Mouse (Mus musculus): ENCODE data around the gene Txnl4b.

The Txnl4b gene

DNA sequence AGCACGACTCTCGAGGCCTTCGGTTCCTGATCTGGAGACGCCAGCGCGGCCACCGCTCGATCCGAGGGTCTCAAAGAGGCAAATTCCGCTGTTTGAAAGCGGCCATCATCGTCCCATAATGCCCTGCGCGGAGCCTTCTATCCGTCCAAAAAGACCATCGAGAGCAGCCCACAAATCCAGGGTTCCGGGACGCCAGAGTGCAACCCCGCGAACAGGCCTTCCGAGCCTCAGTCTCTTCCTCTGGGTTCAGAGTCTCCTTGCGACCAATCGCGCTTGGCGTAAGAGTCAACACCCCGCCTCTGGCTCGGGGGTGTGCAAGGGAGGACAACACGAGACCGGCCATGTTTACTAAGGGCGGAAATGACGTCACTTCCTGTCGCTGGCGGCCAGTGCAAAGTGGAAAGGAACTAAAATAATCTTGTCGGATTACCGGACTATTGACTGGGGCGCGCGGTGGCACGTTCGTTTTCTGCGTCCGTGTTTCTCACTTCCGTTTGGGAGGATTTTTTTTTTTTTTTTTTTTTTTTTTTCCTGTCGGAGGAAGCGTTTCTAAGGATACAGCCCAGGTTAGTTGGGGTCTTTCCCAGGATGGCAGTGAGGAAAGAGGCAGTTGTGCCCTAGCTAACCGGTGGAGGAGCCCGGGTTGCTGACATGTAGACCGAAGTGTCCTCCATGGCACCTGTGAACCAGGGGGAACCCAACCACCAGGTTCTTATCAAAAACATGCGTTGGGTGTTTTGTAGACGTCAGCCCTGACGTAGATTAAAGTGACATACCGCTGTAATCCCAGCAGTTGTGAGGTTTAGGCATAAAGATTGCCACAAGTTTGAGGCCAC is at the start of gene Txnl4b, which contains the start of gene Dhx38:
TSS of gene Txnl4b (plus strand) at position 395 of the 836 bp plus-strand sequence.
TSS of gene Dhx38 (minus strand) at position 364 of the 836 bp plus-strand sequence.
- peak; percentile 95 for DNase-seq (ENCODE audit: low spot score)

DNA sequence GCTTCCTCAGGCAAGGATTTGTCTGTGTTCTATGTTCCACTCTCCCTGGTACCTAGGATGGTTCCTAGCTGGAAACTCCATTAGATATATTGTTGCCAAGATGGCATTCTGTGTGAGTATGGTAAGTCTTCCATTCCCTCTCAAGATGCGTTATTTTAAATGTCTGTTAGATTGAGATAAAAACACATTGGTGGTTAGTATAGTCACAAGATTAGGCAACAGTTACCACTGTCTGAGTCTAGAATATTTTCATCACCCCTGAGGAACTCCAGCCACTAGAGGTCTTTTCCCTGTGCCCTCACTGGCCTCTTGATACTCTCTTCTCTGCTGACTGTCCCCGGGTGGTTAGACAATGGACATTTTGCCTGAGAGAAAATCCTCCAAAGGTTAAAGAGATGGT is 41.7 kb upstream of the Txnl4b start:
- no peak for DNase-seq (ENCODE audit: low spot score)

DNA sequence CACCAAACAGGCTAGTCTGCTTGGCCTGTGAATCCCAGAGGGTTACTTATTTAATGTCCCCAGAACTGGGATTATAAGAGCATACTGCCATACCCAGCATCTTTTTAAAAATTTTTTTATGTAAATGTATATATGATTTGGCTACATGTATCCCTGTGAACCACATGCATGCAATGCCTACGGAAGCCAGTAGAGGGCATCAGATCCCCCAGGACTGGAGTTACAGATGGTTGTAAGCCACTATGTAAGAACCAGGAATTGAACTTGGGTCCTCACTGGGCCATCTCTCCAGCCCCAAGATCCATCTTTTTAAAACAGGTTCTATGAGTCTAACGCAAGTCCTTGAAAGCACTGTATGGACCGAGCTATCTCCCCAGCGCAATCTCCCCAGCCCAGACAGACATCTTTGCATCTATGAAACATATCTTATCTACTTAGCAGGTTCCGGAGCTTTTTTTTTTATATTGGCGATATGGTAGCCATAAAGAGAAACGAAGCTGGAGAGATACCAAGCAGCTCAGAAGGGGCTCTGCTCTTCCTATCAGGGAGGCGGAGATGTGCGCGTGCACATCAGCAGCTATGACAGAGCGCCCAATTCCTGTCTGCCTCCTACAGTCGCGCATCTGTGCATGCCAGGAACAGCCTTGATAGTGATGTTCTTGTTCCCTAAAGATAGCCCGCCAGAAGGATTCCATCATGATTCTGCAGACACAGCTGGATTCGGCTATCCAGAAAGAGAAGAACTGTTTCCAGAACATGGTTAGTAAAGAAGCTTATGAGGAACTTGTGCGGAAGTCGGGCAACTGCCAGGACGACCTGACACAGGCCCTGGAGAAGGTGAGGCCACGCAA is 30.3 kb upstream of the Txnl4b start:
- DNase-seq (ENCODE audit: low spot score), result peak; percentile 35

DNA sequence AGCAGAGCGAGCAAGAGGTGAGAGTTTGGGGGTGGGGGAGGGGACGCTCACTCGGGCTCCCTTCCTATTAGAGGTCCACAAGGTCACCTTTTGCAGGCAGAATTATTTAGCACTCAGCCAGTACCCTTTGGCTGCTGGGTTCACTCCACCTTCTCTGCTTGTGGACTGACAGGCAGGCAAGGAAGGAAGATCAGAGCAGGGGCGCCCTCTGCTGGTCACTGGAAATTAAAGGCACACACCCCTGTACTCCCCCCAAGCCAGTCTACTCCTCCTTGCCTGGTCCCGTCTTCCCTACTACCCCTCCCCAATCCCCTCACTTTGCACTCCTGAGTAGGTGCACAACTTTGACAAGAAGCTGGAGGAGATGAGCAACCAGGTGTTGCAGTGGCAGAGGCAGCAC is 29.0 kb upstream of the Txnl4b start:
- peak; percentile 77 for DNase-seq (ENCODE audit: low spot score)

DNA sequence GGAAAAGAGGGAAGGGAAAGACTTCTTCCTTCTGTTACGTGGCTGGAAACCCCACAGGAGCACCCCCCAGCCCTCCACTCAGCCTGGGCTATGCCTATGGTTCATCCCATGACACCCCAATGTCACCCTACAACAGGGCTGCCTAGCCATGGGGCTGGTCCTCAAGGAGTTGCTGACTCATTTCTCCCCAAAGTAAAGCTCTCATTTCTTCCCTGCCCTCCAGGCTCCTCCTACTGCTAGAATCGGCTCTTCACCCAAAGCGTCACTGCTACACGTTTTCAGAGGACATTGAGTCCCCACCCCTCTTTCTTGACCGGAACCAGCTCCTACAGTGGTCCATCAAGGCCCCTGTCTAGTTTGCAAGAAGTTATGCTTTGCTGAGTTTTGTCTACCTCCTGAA is 23.5 kb upstream of the Txnl4b start:
- DNase-seq (ENCODE audit: low spot score), result no peak

DNA sequence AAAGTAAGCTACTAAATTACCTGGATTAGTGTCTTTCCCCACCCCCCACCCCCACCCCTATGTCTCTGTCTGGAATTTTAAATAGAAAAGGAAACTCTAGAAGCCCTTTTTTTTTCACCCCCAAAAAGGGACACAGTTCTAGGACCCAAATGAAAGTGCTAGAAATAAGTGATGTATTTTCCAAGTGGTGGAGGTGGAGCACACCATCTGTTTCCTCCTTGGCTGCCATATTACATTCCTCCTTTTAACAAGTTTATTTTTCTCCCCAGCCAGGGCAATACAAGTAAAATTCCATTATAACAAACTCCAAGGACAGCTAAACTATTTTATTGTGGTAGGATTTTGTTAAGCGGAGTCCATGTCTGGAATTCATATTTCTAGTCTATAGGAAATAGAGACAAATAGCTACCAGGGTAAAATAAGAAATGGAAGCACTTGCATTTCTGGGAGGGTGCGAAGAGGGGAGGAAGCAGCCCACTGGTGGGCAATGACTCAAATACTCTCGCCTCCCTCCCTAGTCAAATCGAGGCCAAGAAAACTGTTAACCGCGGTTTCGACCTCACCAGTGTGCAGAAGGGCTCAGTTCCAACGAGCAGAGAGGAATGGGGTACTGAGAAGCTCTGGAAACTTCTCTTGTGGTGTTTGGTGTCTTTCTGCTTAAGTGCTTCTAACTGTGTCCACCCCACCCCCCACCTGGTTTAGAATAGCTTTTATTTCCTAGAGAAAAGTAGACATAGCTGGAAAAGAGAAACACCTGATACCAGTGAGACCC is 22.8 kb upstream of the Txnl4b start:
- DNase-seq (ENCODE audit: low spot score), result no peak

DNA sequence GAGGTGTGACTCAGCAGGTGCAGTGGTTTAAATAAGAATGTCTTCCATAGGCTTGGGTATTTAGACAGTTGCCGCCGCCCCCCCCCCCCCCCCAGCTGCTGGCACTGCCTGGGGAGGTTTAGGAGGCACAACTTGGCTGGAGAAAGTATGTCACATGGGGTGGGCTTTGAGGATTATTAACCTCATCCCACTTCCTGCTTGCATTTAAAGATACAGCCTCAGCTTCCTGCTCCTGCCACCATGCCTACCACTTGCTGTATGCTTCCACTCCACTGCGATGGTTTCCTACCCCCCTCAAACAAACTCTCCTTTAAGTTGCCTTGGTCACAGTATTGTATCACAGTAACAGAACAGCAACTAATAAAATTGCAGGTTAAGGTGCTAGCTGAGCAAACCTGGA is 21.6 kb upstream of the Txnl4b start:
- no peak for DNase-seq (ENCODE audit: low spot score)

DNA sequence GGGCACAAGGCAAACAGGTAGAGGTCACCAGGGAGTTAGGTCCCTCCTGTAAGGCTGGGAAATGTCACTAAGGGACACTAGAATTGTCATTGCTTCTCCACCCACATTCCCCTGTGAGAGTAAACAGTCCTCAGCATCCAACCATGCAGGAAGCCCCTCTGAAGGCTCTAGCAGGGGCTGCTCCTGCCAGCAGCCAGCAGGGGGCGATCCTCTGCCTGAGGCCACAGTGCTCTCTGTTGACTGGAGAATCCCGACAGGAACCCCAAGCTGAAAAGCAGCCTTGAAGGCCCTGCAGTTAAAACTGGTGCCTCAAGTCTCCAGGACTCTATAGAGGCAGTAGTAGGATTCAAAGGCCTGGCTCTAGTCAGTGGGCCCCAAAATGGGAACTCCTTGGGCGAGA is 14.0 kb upstream of the Txnl4b start:
- no peak for DNase-seq (ENCODE audit: low spot score)

DNA sequence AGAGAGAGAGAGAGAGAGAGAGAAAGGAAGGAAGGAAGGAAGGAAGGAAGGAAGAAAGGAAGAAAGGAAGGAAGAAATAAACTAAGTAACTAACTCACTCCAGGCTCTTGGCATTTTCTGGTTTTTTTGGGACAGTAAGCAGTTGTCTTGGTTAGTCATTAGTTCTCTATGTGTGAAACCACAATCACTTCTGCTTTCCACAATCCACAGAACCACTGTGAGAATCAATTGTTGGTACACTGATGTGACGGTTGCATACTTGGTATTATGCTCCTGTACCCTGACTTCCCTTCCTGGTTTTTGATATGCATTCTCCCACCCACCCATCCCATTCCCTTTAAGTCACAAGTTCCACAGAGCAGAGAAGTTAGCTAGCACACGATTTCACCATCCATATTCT is 1.8 kb upstream of the Txnl4b start:
- no peak for DNase-seq (ENCODE audit: low spot score)

DNA sequence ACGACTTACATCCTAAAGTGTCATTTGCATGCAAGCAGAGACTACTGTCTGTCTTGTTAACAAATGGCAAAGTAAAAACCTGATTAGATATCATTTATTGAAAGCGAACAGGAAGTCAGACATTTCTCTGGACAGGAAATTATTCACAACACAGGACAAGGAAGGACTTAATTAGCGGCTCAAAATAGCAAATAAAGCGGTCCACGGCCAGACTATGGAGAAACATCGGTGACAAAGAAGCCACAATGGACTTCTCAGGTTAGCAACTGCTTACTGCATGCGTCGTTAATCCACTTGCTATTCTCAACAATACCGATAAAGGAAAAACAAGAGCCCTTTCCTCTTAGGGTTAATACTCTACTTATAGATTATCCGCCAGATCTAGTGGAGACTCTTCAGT is 926 bp upstream of the Txnl4b start:
- no peak for DNase-seq (ENCODE audit: low spot score)

DNA sequence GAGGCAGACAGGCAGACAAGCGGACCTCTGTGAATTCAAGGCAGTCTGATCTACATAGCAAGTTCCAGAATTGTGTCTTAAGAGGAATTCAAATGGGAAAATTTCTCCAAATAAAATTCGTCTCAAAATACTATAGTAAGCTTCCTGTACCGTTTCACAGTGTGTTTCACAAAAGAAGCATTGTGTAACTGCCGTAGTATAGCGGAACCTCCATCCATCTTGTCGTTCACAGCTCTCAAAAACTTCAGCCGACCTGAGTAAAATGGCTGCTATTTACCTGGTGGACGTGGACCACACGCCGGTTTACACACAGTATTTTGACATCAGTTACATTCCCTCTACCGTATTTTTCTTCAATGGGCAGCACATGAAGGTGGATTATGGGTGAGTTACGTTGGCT is 5.4 kb downstream of the Txnl4b start:
- DNase-seq (ENCODE audit: low spot score), result no peak

DNA sequence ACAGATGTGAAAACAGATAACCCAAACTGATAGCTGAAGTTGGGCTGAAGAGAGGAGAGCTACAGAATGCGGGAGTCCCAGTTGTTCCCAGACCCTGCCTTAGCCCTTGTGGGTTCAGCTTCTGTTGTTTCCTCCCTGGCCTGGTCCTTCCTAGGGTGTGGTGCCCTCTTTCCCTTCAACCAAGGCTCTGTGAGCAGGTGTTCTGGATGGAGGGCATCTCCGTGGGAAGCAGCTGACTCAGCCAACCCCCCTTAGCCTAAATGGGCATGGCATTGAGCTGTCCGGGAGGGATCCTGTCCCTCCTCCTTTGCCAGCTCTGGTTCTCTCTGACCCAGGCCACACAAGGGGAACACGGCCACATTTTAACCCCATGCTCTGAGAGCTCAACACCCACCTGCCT is 10.6 kb downstream of the Txnl4b start:
- no peak for DNase-seq (ENCODE audit: low spot score)

DNA sequence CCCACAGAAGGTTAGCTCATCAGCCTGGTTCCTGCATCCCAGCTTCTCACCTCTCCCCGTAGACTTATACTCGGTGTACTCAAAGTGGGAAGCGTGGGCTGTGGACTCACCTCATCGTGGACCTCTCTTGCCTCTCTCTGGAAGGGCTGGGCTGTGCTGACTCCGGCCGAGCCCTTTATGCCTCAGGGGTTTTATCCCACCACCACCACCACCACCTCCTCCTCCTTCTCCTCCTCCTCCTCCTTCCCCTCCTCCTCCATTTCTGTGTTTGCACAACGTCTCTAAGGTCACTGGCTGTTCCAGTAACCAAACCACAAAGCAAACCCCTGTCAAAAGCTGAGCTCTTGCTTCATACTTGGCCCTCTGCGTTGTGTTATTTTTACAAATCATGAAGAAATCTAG is 13.2 kb downstream of the Txnl4b start, which contains the start of gene Hp:
TSS of gene Hp (minus strand) at position 273 of the 402 bp plus-strand sequence.
- no peak for DNase-seq (ENCODE audit: low spot score)

DNA sequence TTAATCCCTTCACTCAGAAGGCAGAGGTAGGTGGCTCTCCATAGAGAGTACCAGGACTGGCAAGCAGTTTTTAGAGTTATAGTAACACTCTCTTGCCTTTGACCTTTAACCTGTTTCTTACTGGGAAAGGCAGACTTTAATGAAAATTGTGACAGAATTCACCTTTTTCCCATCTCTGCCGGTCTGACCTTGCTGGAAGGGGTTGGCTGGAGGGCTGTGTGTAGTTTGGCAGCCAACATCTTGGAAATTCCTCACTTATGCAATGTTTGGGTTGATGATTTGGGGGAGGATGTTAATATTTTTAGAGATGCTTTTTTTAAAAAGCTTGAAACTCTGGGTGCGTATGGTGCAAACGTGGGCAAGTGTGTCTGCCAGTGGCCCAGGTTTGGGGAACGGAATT is 18.6 kb downstream of the Txnl4b start:
- DNase-seq (ENCODE audit: low spot score), result no peak

DNA sequence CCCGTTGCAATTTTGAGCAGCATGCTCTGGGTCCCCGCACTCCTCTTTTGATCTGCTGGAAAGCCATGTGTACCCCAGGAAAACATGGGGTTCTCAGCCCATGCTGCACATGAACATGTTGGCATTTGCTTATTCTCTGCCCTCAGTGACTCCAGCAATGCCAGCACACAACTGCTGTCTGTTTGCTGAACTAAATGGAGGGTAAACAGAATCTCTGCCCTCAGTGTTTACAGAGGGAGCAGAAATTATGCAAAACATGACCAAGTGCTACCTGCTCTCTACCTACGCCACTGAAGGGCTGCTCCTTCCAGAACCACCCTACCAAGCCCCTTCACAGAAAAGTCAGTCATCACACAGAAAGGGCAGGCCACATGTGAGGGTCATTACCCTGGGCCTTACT is 19.1 kb downstream of the Txnl4b start:
- no peak for DNase-seq (ENCODE audit: low spot score)

DNA sequence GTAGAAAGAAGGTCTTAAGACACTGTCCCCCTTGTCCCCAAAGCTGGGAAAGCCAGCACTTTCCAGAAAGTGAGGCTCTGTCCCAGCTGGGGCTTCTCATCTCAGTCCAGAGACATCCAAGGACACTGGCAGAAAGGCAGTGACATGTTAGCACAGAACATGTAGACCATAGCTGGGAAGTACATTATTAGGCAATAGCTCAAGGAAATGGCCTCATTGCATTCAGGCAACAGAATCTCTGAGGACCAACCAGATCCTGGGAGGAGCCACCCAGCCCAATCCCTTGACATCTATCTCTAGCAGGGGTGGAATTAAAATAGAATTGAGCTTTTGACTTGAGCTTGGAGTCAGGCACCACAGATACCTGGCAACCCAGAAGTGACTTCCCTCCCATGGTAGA is 20.0 kb downstream of the Txnl4b start:
- DNase-seq (ENCODE audit: low spot score), result no peak

DNA sequence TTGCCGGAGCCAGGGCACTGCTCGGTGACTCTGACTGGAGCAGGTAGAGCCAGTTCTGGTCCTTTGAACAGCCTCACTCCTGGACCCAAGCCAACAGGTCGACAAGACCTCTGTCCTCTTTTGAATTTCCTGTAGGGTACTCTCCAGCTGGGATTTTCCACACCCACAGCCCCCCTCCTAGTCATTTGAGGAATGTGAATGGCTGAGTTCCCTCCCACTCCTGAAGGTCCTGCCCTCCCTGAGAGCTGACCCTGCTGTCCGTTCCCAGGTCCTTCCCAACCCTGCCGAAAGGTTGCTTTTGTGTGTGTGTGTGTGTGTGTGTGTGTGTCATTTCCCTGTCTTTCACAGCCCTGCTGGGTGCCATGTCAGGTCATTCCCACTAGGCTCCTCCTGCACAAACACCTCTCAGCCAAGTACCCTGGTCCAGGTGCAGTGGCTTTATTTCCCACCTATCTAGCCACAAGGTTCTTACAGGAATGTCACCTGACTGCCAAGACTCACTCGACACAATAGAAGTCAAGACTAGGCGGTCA is 21.3 kb downstream of the Txnl4b start:
- peak; percentile 51 for DNase-seq (ENCODE audit: low spot score)

DNA sequence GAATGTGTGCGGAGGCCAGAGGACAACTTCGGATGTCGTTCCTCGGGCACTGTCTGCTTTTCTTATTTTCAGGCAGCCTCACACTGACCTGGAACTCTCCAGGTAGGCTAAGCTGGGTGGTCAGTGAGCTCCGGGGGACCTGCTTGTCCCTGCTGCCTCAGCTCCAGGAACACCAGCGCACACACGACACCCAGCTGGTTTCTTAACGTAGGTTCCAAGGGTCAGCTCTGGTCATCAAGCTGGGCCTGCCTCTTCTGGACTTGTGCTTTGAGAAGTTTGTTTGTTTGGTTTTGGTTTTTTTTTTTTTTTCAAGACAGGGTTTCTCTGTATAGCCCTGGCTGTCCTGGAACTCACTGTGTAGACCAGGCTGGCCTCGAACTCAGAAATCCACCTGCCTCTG is 25.2 kb downstream of the Txnl4b start:
- no peak for DNase-seq (ENCODE audit: low spot score)

DNA sequence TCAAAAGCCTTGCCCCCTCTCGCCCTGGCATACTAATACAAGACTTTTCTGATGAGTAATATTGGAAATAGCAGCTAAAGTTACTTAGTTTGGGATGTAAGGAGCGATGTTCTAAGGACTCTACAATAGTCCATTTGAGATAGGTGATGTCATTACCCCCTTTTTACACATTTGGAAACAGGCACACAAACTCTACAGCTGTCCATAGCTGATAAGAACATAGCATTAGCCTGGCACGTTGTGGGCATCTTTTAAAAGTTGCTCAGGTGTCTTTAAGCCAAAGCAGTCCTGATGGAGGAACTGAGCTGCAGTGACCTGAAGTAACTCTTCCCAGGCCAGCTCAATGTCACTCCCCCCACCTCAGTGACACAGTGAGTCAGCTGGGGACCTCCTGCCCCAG is 25.7 kb downstream of the Txnl4b start:
- no peak for DNase-seq (ENCODE audit: low spot score)

DNA sequence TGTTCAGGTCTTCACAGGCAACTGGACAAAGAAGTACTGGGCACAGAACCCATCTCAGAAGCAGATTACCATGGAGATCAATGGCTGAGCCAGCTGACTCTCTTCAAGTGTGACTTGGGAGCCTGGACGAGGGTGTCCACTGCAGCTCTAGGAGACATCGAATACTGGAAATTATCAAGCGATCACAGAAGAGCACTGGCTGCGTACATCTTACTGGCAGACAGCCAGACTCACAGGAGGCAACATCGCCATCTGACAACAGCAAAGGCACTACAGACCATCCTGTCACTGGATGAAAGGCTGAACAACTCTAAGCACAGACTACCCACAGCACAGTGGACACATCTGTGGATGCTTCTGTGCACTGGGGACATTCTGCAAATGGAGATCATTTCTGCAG is 26.5 kb downstream of the Txnl4b start:
- DNase-seq (ENCODE audit: low spot score), result no peak

DNA sequence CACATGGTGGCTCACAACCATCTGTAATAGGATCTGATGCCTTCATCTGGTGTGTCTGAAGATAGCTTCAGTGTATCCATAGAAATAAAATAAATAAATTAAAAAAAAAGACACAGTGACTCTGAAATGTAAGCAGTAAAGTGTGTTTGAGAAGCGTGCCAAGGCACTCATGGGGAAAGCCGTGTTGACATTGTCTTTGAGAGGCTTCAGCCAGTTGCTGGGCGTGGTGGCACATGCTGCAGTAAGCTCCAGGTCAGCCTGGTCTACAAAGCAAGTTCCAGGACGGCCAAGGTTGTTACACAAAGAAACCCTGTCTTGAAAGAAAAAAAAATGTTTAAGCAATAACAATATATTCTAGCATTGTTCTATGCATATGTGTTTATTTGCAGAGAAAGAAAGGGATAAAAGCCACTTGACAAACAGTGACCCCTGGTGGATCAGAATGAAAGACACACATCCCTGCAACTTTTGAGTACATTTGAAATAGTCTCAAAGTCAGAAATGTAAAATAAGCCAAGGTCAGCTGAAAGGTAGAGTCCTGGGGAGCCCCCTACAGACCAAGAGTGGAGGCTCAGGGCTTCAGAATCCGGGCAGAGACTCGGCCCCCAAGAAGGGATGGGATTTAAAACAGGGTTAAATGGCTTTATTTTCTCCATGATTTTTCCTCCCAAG is 27.6 kb downstream of the Txnl4b start:
- DNase-seq (ENCODE audit: low spot score), result no peak

DNA sequence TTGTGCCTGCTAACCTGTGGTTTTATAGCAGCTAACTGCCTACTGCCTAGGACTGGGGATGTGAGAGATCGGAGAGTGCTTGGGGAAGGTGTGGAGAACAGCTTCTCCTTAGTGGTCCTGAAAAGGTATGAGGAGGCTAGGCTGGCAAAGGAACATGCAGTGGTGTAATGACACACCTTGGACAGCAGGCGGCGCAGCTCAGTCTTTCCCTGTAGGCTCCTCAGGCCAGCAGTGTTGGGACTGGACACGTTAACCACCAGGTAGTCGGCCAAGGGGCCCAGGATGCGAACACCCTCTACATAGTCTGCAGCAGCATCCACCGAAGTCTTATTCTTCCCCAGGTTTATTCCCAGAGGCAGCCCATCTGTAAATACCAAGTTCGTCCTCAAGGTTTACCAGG is 30.2 kb downstream of the Txnl4b start:
- DNase-seq (ENCODE audit: low spot score), result peak; percentile 48
